Mouse (Mus musculus) hindbrain, embryonic 14.5 days (tissue): Measurements from ENCODE around the gene Ctnnd2. TPM values are rescaled to one million over a fixed set of nuclear protein-coding genes. Genes with fewer than 3 reads are reported as not detected.
"Not testable (repeated sequence)": the region's sequence is repeated elsewhere in the genome, so short reads cannot be mapped to it uniquely, and the experiment has no call there.

Experiments
- ATAC-seq: fragments of 200-750 bp; cut with Nextera tagmentation; 2 replicates; pipeline ENCODE4 v1.8.0; 2017; ENCODE audit warnings: moderate number of reproducible peaks, mild to moderate bottlenecking, moderate TSS enrichment, moderate library complexity; ENCODE audit not compliant: low FRiP score
- DNase-seq: peaks from one replicate; pipeline ENCODE4 v3.0.0-alpha.2; 2015; ENCODE audit warnings: low spot score
- H3K27ac ChIP-seq: fragments of 300-500 bp; sonication (generic); 2 replicates; pipeline ENCODE4 v1.5.1; 2014; ENCODE audit warnings: mild to moderate bottlenecking, moderate library complexity
- H3K27me3 ChIP-seq: fragments of 300-500 bp; sonication (generic); 2 replicates; pipeline ENCODE4 v1.6.1; 2014; ENCODE audit warnings: mild to moderate bottlenecking, low read length, mixed read lengths; ENCODE audit not compliant: control insufficient read depth, insufficient read depth
- H3K36me3 ChIP-seq: fragments of 300-500 bp; sonication (generic); replicated peaks from 2 replicates; pipeline ENCODE4 v1.6.1; 2014; ENCODE audit not compliant: control insufficient read depth, insufficient read depth
- H3K4me1 ChIP-seq: fragments of 300-500 bp; sonication (generic); replicated peaks from 2 replicates; pipeline ENCODE4 v1.6.1; 2014; ENCODE audit warnings: antibody characterized with exemption, low read length, mixed read lengths; ENCODE audit not compliant: control insufficient read depth, insufficient read depth
- H3K4me2 ChIP-seq: fragments of 300-500 bp; sonication (generic); replicated peaks from 2 replicates; pipeline ENCODE4 v1.6.1; 2014; ENCODE audit warnings: mild to moderate bottlenecking, moderate library complexity
- H3K4me3 ChIP-seq: fragments of 300-500 bp; sonication (generic); replicated peaks from 2 replicates; pipeline ENCODE4 v1.5.1; 2014; ENCODE audit warnings: mild to moderate bottlenecking, low read length
- H3K9ac ChIP-seq: fragments of 300-500 bp; sonication (generic); 2 replicates; pipeline ENCODE4 v1.6.1; 2014
- H3K9me3 ChIP-seq: fragments of 300-500 bp; sonication (generic); 2 replicates; pipeline ENCODE4 v1.6.1; 2016; ENCODE audit warnings: low read length; ENCODE audit not compliant: control insufficient read depth
- WGBS: fragments of 180-500 bp; shearing (Covaris S2); extraction: QIAGEN DNeasy Blood & Tissue Kit; methylation state at CpG from one replicate; pipeline ENCODE4 v1.1.7; 2014; 5-methylcytosine and 5-hydroxymethylcytosine counted together
- polyA plus RNA-seq: library from polyadenylated mRNA; unstranded; fragments of >200 nt; fragmentation: Nextera tagmentation; extraction: Ambion mirVana; gene quantifications from 2 replicates; pipeline ENCODE4 v1.2.1, GENCODE M21; 2014

The Ctnnd2 gene
- polyA plus RNA-seq, result 64.2 and 65.3 TPM in 2 replicates

- Histone ChIP-seq H3K9ac (peak within 1 kb of the TSS; percentile 98), H3K4me1 (peaks cover 17% of the 10 kb centered on the region; the same call in 1 of the 2 replicates), H3K4me2 (peak within 1 kb of the TSS; percentile 66), H3K27me3 (no peaks in the 10 kb centered on the region), H3K9me3 (no peaks in the 10 kb centered on the region), H3K27ac (peak within 1 kb of the TSS; percentile 100), H3K36me3 (no peaks in the 10 kb centered on the region), H3K4me3 (peak within 1 kb of the TSS; percentile 96)
- peak; percentile 85 for DNase-seq
- ATAC-seq, result peak; percentile 93
- under 1% methylated on average over 123 of the region's 136 CpGs for WGBS
These were observed at the start of gene Ctnnd2 for GRCm38 (mm10) chr15:30172391-30173281. Ctnnd2 (plus strand) TSS chr15:30172593.

- H3K27ac ChIP-seq, result no peak overlapping the region
- 53% methylated on average over 6 of the region's 6 CpGs for WGBS
- no peak for DNase-seq
These were observed 41.7 kb upstream of the Ctnnd2 start for GRCm38 (mm10) chr15:30130705-30131104.

GRCm38 (mm10) chr15:30139626-30140025 lies 32.8 kb upstream of the Ctnnd2 start:
- not testable (repeated sequence) for H3K9ac ChIP-seq, DNase-seq, H3K4me2 ChIP-seq, H3K27ac ChIP-seq, H3K9me3 ChIP-seq, H3K4me1 ChIP-seq, H3K4me3 ChIP-seq, H3K27me3 ChIP-seq, H3K36me3 ChIP-seq, ATAC-seq
- 29% methylated on average over 1 of the region's 1 CpGs for WGBS

More at GRCm38 (mm10) chr15:30130705-30131104, 41.7 kb upstream of the Ctnnd2 start:
- no peak overlapping the region for H3K4me2 ChIP-seq
- H3K4me3 ChIP-seq, result no peak overlapping the region
- no peaks in the 10 kb centered on the region for H3K4me1 ChIP-seq
- H3K9ac ChIP-seq, result no peak overlapping the region
- no peak for ATAC-seq
- H3K27me3 ChIP-seq, result no peaks in the 10 kb centered on the region
- no peaks in the 10 kb centered on the region for H3K9me3 ChIP-seq
- no peaks in the 10 kb centered on the region for H3K36me3 ChIP-seq

- Histone ChIP-seq H3K27ac (no peak overlapping the region), H3K9ac (no peak overlapping the region), H3K4me3 (no peak overlapping the region), H3K27me3 (no peaks in the 10 kb centered on the region), H3K9me3 (no peaks in the 10 kb centered on the region), H3K4me1 (no peaks in the 10 kb centered on the region), H3K36me3 (no peaks in the 10 kb centered on the region), H3K4me2 (no peak overlapping the region)
- ATAC-seq (no peak), DNase-seq (no peak)
- WGBS, result 88% methylated on average over 2 of the region's 2 CpGs
These were observed 27.0 kb upstream of the Ctnnd2 start for GRCm38 (mm10) chr15:30145413-30145812.

- H3K4me3 ChIP-seq, result no peak overlapping the region
These were observed 20.2 kb upstream of the Ctnnd2 start for GRCm38 (mm10) chr15:30152176-30152575.

GRCm38 (mm10) chr15:30157975-30158374 lies 14.4 kb upstream of the Ctnnd2 start:
- no peaks in the 10 kb centered on the region for H3K4me1 ChIP-seq
- H3K4me2 ChIP-seq, result no peak overlapping the region
- H3K9ac ChIP-seq, result no peak overlapping the region
- no peak overlapping the region for H3K27ac ChIP-seq
- WGBS, result 94% methylated on average over 1 of the region's 1 CpGs
- H3K4me3 ChIP-seq, result no peak overlapping the region
- H3K27me3 ChIP-seq, result no peaks in the 10 kb centered on the region
- ATAC-seq, result no peak
- H3K9me3 ChIP-seq, result 0 out of 2 replicates have a peak, but pooled peaks cover 2% of the 10 kb centered on the region
- H3K36me3 ChIP-seq, result no peaks in the 10 kb centered on the region
- DNase-seq, result no peak

More at GRCm38 (mm10) chr15:30152176-30152575, 20.2 kb upstream of the Ctnnd2 start:
- H3K9ac ChIP-seq, result no peak overlapping the region
- no peaks in the 10 kb centered on the region for H3K4me1 ChIP-seq
- ATAC-seq (no peak), DNase-seq (no peak)
- H3K9me3 ChIP-seq, result no peaks in the 10 kb centered on the region
- no peaks in the 10 kb centered on the region for H3K27me3 ChIP-seq
- no peak overlapping the region for H3K4me2 ChIP-seq
- no peak overlapping the region for H3K27ac ChIP-seq
- H3K36me3 ChIP-seq, result no peaks in the 10 kb centered on the region
- 55% methylated on average over 2 of the region's 2 CpGs for WGBS

GRCm38 (mm10) chr15:30170031-30170430 lies 2.4 kb upstream of the Ctnnd2 start:
- H3K9me3 ChIP-seq, result no peaks in the 10 kb centered on the region
- WGBS, result 70% methylated on average over 8 of the region's 8 CpGs
- H3K4me2 ChIP-seq, result no peak overlapping the region
- no peaks in the 10 kb centered on the region for H3K36me3 ChIP-seq
- DNase-seq (no peak), ATAC-seq (no peak)
- H3K4me1 ChIP-seq, result peaks cover 8% of the 10 kb centered on the region; the same call in 1 of the 2 replicates
- no peak overlapping the region for H3K27ac ChIP-seq
- no peak overlapping the region for H3K4me3 ChIP-seq
- no peak overlapping the region for H3K9ac ChIP-seq
- no peaks in the 10 kb centered on the region for H3K27me3 ChIP-seq

GRCm38 (mm10) chr15:30171493-30172195 lies 749 bp upstream of the Ctnnd2 start:
- Histone ChIP-seq H3K27me3 (no peaks in the 10 kb centered on the region), H3K4me1 (peaks cover 17% of the 10 kb centered on the region; the same call in 1 of the 2 replicates), H3K27ac (peak overlapping the region; percentile 100), H3K9ac (peak overlapping the region; percentile 98), H3K9me3 (no peaks in the 10 kb centered on the region), H3K4me2 (peak overlapping the region; percentile 66), H3K4me3 (peak overlapping the region; percentile 96), H3K36me3 (no peaks in the 10 kb centered on the region)
- no peak; the same call in 1 of the 2 replicates for ATAC-seq
- no peak for DNase-seq
- WGBS, result 15% methylated on average over 11 of the region's 11 CpGs

GRCm38 (mm10) chr15:30173370-30173941 lies 1.1 kb downstream of the Ctnnd2 start:
- ATAC-seq (peak; percentile 73), DNase-seq (peak; percentile 67)
- Histone ChIP-seq H3K9ac (peak overlapping the region; percentile 98), H3K27me3 (no peaks in the 10 kb centered on the region), H3K27ac (peak overlapping the region; percentile 100), H3K9me3 (no peaks in the 10 kb centered on the region), H3K36me3 (no peaks in the 10 kb centered on the region), H3K4me3 (peak overlapping the region; percentile 96), H3K4me2 (peak overlapping the region; percentile 66), H3K4me1 (peaks cover 17% of the 10 kb centered on the region; the same call in 1 of the 2 replicates)
- under 1% methylated on average over 29 of the region's 29 CpGs for WGBS
